Mouse (Mus musculus): ENCODE results near the gene Mllt3. TPM values are rescaled to one million over a fixed set of nuclear protein-coding genes. Genes with fewer than 3 reads are reported as not detected.

The Mllt3 gene
- polyA plus RNA-seq, 1 experiment = 15.7 TPM

DNA sequence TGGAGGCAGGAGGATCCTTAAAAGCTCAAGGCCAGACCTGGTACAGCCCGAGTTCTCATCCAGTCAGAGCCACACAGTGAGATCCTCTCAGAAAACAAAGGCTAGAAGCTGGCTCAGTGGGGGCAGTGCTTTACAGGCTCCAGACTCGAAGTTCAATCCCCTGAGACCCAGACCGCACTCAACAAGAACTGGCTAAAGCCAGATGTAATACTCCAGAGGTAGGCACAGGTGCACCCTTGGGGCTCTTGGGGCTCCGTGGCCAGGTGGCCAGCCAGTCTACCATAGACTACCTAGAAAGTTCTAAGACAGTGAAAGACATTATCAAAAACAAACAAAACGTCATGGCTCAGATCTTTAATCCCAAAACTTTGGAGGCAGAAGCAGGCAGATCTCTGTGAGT lies 12.7 kb downstream of the Mllt3 start:
- H3K79me2 ChIP-seq (ENCODE audit: control insufficient read depth, insufficient read depth) = no peaks in the 10 kb centered on the region
- H3K27me3 ChIP-seq (ENCODE audit: control insufficient read depth, insufficient read depth, insufficient read length) = no peaks in the 10 kb centered on the region
- TF ChIP-seq POLR2AphosphoS2 (IDR thresholded peaks at IDR 0.05; ENCODE audit: insufficient read length, low read depth) = no peak
- no peak for TF ChIP-seq REST (IDR thresholded peaks at IDR 0.05; ENCODE audit: insufficient read depth, insufficient read length)
- no peak for TF ChIP-seq POLR2A (IDR thresholded peaks at IDR 0.05; ENCODE audit: insufficient read length, low read depth)
- no peak for TF ChIP-seq SRF (IDR thresholded peaks at IDR 0.05; ENCODE audit: control insufficient read depth, insufficient read length, low read depth)
- TF ChIP-seq MAX (IDR thresholded peaks at IDR 0.05; ENCODE audit: low read depth) = no peak
- no peak for TF ChIP-seq CEBPB (IDR thresholded peaks at IDR 0.05; ENCODE audit: insufficient read depth, poor library complexity, severe bottlenecking)
- no peak for TF ChIP-seq TCF3 (IDR thresholded peaks at IDR 0.05; ENCODE audit: insufficient read length, low read depth)
- no peak for TF ChIP-seq MYOG (IDR thresholded peaks at IDR 0.05; ENCODE audit: control insufficient read depth in 1 of 3, insufficient read depth in 1 of 3, insufficient read length in 2 of 3, low read depth in 2 of 3)
- TF ChIP-seq MYOD1 (IDR thresholded peaks at IDR 0.05; ENCODE audit: control insufficient read depth in 1 of 3, insufficient read length in 2 of 3, low read depth in 2 of 3) = no peak
- no peak overlapping the region for H3ac ChIP-seq (ENCODE audit: control insufficient read depth, insufficient read length)
- no peaks in the 10 kb centered on the region for H3K36me3 ChIP-seq (ENCODE audit: control insufficient read depth, insufficient read depth)
- no peak overlapping the region for H3K4me3 ChIP-seq
- no peak overlapping the region for H3K4me2 ChIP-seq (ENCODE audit: low read depth)

DNA sequence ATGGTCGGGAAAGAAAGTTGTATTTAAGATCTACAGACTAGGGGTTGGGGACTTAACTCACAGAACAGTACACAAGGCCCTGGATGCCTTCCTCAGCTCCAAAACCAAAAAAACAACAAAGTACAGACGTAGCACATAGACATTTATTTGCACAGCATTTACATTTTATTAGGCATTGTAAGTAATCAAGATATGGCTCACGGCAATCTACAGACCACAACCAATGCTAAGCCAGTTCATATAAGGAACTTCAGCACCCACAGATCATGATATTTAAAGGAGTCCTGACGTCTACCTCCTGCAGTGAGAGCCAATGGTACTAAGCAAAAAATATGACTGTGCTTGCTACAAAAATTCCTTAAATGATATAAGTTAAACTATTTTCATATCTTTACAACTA lies 13.5 kb downstream of the Mllt3 start:
- no peaks in the 10 kb centered on the region for H3K79me2 ChIP-seq (ENCODE audit: control insufficient read depth, insufficient read depth)
- TF ChIP-seq TCF12 (IDR thresholded peaks at IDR 0.05; ENCODE audit: insufficient read depth, poor library complexity, severe bottlenecking) (no peak), MAX (IDR thresholded peaks at IDR 0.05; ENCODE audit: low read depth) (no peak), MYOD1 (IDR thresholded peaks at IDR 0.05; ENCODE audit: control insufficient read depth in 1 of 3, insufficient read length in 2 of 3, low read depth in 2 of 3) (no peak), SRF (IDR thresholded peaks at IDR 0.05; ENCODE audit: control insufficient read depth, insufficient read length, low read depth) (no peak), MYOG (IDR thresholded peaks at IDR 0.05; ENCODE audit: control insufficient read depth in 1 of 3, insufficient read depth in 1 of 3, insufficient read length in 2 of 3, low read depth in 2 of 3) (no peak), REST (IDR thresholded peaks at IDR 0.05; ENCODE audit: insufficient read depth, insufficient read length) (no peak), USF1 (IDR thresholded peaks at IDR 0.05; ENCODE audit: low read depth) (no peak), POLR2AphosphoS2 (IDR thresholded peaks at IDR 0.05; ENCODE audit: insufficient read length, low read depth) (no peak), TCF3 (IDR thresholded peaks at IDR 0.05; ENCODE audit: insufficient read length, low read depth) (no peak), E2F4 (IDR thresholded peaks at IDR 0.05; ENCODE audit: insufficient read depth) (no peak), CEBPB (IDR thresholded peaks at IDR 0.05; ENCODE audit: insufficient read depth, poor library complexity, severe bottlenecking) (no peak), POLR2A (IDR thresholded peaks at IDR 0.05; ENCODE audit: insufficient read length, low read depth) (no peak)
- H3K36me3 ChIP-seq (ENCODE audit: control insufficient read depth, insufficient read depth) = no peaks in the 10 kb centered on the region
- H3K4me2 ChIP-seq (ENCODE audit: low read depth) = no peak overlapping the region
- H3K27me3 ChIP-seq (ENCODE audit: control insufficient read depth, insufficient read depth, insufficient read length) = no peaks in the 10 kb centered on the region
- no peak overlapping the region for H3K4me3 ChIP-seq
- H3ac ChIP-seq (ENCODE audit: control insufficient read depth, insufficient read length) = no peak overlapping the region

DNA sequence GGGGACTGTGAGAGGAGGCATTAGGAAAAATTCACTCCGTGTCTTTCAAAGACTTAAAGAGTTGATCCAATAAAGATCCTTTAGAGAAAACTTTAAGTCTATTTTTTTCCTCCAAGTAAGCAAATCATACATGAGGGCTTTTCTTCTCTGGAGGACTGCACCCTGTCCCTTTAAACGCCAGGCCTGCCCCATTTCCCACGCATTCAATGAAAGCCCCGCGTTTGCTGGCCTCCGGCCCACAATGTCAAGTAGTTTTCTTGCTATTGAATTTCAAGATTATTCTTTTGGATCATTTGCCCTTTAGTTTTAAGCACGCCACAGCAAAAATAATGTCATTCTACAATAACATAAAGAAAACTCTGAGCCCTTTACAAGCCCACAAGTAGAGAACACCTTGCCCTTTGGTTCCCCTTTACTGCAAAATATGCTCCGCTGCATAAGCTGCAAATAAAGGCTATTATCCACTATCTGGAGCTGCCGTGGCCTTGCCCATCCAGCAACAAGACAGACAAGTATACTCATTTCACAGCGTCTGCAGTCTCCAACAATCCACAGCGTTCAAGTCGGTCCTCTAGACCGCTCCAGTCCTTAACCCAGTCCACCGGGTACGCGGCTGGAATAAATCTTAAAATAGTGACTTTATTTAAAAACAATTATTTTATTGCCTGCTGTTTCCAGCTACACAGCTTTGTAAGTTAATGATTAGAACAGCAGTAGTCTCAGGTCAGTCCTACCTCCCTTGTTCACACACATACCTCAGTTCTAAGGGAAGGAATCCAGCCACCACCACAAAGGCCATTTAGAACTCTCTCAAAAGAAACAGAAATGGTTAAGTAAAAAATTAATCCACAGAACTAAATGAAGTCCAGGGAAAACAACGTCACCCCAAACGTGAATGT lies 15.5 kb downstream of the Mllt3 start:
- Histone ChIP-seq H3K79me2 (ENCODE audit: control insufficient read depth, insufficient read depth) (peaks cover 4% of the 10 kb centered on the region), H3K4me3 (no peak overlapping the region), H3ac (ENCODE audit: control insufficient read depth, insufficient read length) (no peak overlapping the region), H3K27me3 (ENCODE audit: control insufficient read depth, insufficient read depth, insufficient read length) (no peaks in the 10 kb centered on the region), H3K4me2 (ENCODE audit: low read depth) (no peak overlapping the region), H3K36me3 (ENCODE audit: control insufficient read depth, insufficient read depth) (no peaks in the 10 kb centered on the region)
- TF ChIP-seq REST (IDR thresholded peaks at IDR 0.05; ENCODE audit: insufficient read depth, insufficient read length) = no peak
- no peak for TF ChIP-seq USF1 (IDR thresholded peaks at IDR 0.05; ENCODE audit: low read depth)
- TF ChIP-seq MYOG (IDR thresholded peaks at IDR 0.05; ENCODE audit: control insufficient read depth in 1 of 3, insufficient read depth in 1 of 3, insufficient read length in 2 of 3, low read depth in 2 of 3) = no peak
- TF ChIP-seq MYOD1 (IDR thresholded peaks at IDR 0.05; ENCODE audit: control insufficient read depth in 1 of 3, insufficient read length in 2 of 3, low read depth in 2 of 3) = no peak
- no peak for TF ChIP-seq E2F4 (IDR thresholded peaks at IDR 0.05; ENCODE audit: insufficient read depth)
- no peak for TF ChIP-seq MAX (IDR thresholded peaks at IDR 0.05; ENCODE audit: low read depth)
- TF ChIP-seq SRF (IDR thresholded peaks at IDR 0.05; ENCODE audit: control insufficient read depth, insufficient read length, low read depth) = no peak
- no peak for TF ChIP-seq TCF12 (IDR thresholded peaks at IDR 0.05; ENCODE audit: insufficient read depth, poor library complexity, severe bottlenecking)
- TF ChIP-seq POLR2AphosphoS2 (IDR thresholded peaks at IDR 0.05; ENCODE audit: insufficient read length, low read depth) = no peak
- no peak for TF ChIP-seq TCF3 (IDR thresholded peaks at IDR 0.05; ENCODE audit: insufficient read length, low read depth)
- TF ChIP-seq POLR2A (IDR thresholded peaks at IDR 0.05; ENCODE audit: insufficient read length, low read depth) = no peak

DNA sequence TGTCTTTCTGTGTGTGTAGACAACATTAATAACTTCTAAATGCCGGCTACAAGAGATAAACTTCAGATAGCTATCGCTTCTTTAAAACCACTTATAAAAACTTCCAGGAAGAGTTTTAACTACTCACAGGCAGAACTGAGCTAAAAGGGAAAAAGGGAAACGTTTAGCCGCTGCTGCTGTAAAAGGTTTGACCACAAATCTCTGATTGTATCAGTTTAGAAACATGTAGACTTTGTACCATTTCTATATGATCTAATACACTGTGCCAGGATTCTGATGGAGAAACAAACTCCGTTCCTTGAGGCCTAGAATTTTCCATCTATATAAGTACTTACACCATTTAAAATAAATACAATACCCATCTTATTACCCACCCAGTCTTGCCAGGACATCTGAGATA lies 17.4 kb downstream of the Mllt3 start:
- peak overlapping the region; percentile 63 for H3K4me2 ChIP-seq (ENCODE audit: low read depth)
- peaks cover 4% of the 10 kb centered on the region for H3K79me2 ChIP-seq (ENCODE audit: control insufficient read depth, insufficient read depth)
- H3K27me3 ChIP-seq (ENCODE audit: control insufficient read depth, insufficient read depth, insufficient read length) = no peaks in the 10 kb centered on the region
- TF ChIP-seq E2F4 (IDR thresholded peaks at IDR 0.05; ENCODE audit: insufficient read depth) = no peak
- no peak for TF ChIP-seq TCF12 (IDR thresholded peaks at IDR 0.05; ENCODE audit: insufficient read depth, poor library complexity, severe bottlenecking)
- TF ChIP-seq REST (IDR thresholded peaks at IDR 0.05; ENCODE audit: insufficient read depth, insufficient read length) = no peak
- TF ChIP-seq MYOD1 (IDR thresholded peaks at IDR 0.05; ENCODE audit: control insufficient read depth in 1 of 3, insufficient read length in 2 of 3, low read depth in 2 of 3) = no peak
- no peak for TF ChIP-seq SRF (IDR thresholded peaks at IDR 0.05; ENCODE audit: control insufficient read depth, insufficient read length, low read depth)
- TF ChIP-seq TCF3 (IDR thresholded peaks at IDR 0.05; ENCODE audit: insufficient read length, low read depth) = no peak
- no peak for TF ChIP-seq POLR2A (IDR thresholded peaks at IDR 0.05; ENCODE audit: insufficient read length, low read depth)
- no peaks in the 10 kb centered on the region for H3K36me3 ChIP-seq (ENCODE audit: control insufficient read depth, insufficient read depth)
- no peak overlapping the region for H3ac ChIP-seq (ENCODE audit: control insufficient read depth, insufficient read length)
- no peak overlapping the region for H3K4me3 ChIP-seq
